Mouse (Mus musculus): Measurements from ENCODE around the gene Polr3gl.
A peak's percentile ranks its signal among the peaks of the same experiment; 100 is the strongest.

Gene Polr3gl

DNA sequence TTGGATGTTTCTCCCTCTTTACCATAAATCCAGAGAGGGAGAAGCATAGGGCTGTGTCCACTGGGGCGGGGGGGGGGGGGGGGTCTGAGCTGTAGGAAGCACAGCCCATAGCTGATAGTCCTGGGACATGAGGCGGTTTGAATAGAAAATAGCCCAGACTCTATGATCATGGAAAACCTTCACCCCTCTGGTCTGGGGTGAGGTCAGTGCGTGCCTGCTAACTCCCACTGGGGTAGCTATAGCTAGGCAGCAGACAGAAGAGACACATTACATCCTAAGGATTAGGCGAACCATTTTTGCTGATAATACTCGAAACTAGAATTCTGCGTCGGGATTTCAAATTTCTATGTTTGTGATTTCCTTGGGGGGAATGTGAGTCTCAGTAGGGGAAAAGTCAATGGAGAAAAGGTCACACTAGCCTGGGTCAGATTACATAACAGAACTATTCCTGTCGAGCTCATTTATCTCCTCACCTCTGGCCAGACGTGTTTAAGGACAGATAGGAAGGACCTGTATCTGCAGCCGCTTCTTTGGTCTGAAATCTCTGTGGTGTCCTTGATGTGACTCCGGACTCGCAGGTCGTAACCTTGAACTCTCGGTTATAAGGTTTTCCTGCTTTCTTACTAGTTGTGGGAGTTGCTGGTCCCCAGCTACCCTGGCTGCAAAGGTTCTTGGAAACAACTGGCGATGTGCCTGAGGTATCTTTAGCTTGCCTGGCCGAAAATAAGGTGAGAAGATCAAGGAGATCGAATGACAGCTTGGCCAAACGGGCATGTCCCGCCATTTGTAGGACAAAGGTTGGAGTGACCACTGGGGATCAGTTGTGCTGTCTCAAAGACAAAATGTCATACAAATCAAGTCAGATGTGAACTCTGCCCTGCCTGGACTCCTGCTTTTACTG is 20.1 kb downstream of the Polr3gl start:
- DNase-seq (ENCODE audit: low spot score in 2 of 2), result no peak

GRCm38 (mm10) chr3:96571896-96572698 is 21.9 kb downstream of the Polr3gl start:
- DNase-seq (ENCODE audit: low spot score in 2 of 2), result no peak

DNA sequence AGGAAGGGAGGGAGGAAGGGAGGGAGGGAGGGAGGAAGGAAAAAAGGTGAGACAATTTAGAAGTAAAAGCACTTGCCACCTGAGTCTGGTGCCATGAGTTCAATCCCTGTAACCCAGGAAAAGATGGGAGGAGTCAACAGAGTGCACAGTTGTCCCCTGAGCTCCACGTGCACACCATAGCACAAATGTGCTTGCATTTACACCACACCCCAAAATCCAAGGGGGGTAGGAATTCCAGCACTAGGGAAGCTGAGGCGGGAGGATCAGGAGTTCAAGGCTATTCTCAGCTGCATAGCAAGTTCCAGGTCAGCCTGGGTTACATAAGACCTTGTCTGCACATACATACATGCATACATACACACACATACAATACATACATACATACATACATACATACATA is 22.6 kb downstream of the Polr3gl start:
- DNase-seq (ENCODE audit: low spot score in 2 of 2), result no peak

DNA sequence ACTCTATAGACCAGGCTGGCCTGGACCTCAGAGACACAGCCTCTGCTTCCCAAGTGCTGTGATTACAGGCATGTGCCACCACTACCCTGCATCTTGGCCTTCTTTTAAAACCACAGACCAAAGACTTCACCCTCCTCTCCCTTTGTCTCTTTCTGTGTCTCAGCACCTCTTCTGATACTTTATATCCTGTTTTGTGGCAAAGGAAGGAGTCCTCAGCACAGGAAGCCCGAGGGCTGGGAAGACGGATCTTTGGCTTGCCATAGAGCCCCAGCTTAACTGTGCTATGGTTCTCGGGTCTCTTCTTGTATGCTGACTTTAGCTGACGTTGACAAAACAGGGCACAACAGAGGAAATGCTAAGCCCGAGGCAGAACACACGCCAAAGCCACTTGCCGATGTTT is 23.3 kb downstream of the Polr3gl start:
- no peak for DNase-seq (ENCODE audit: low spot score in 2 of 2)

- DNase-seq (ENCODE audit: low spot score in 2 of 2), result no peak
Measured at GRCm38 (mm10) chr3:96569966-96570605, 23.9 kb downstream of the Polr3gl start.

GRCm38 (mm10) chr3:96569506-96569905 is 24.5 kb downstream of the Polr3gl start:
- no peak for DNase-seq (ENCODE audit: low spot score in 2 of 2)

DNA sequence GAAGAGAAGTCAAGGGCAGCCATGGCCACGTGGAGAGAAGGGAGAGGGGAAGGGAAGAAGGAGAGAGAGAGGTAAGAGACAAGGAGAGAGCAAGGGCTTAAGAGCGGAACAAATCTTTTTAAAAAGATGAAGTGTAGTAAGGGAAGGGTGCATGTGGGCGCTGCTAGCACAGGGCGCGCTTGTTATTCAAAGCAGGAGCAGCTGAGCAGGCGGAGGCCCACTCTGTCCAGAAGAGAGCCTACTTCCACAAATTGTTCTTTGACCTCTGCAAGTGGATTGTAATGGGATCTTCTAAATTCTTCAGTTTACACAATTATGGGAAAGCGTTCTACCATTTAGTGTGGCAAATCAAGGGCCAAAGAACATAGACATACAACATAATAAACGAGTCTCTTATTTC is 25.4 kb downstream of the Polr3gl start:
- DNase-seq (ENCODE audit: low spot score in 2 of 2), result no peak

DNA sequence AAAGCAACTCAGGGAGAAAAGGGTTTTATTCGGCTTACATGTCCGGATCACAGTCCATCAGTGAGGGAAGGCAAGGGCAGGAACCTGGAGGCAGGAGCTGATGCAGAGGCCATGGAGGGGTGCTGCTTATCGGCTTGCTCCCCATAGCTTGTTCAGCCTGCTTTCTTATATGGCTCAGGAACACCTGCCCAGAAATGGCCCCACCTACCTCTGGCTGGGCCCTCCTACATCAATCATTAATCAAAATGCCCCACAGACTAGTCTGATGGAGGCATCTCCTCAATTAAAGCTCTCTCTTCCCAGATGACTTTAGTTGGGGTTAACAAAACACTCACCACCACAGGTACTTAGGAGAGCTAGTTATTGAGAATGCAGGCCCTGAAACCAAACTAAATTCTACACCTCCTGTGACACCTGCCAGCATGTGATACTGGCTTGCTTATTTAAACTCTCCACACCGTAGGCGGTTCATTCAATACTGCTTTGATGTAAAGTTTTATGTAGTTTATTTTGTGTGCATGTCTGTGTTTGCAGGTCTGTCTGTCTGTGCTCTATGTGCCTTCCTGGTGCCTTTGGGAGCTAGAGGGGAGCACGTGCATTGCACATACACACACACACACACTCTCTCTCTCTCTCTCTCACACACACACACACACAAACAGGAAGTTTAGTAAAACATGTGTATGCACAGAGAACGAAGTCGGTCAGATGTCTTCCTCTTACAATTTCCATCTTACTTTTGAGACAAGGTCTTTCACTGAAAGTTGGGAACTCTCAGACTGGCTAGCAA is 27.1 kb downstream of the Polr3gl start:
- no peak for DNase-seq (ENCODE audit: low spot score in 2 of 2)

GRCm38 (mm10) chr3:96565105-96565504 is 28.9 kb downstream of the Polr3gl start:
- no peak for DNase-seq (ENCODE audit: low spot score in 2 of 2)

GRCm38 (mm10) chr3:96564633-96565032 is 29.3 kb downstream of the Polr3gl start:
- peak in 1 of 2 experiments; percentile 54 for DNase-seq (ENCODE audit: low spot score in 2 of 2)

DNA sequence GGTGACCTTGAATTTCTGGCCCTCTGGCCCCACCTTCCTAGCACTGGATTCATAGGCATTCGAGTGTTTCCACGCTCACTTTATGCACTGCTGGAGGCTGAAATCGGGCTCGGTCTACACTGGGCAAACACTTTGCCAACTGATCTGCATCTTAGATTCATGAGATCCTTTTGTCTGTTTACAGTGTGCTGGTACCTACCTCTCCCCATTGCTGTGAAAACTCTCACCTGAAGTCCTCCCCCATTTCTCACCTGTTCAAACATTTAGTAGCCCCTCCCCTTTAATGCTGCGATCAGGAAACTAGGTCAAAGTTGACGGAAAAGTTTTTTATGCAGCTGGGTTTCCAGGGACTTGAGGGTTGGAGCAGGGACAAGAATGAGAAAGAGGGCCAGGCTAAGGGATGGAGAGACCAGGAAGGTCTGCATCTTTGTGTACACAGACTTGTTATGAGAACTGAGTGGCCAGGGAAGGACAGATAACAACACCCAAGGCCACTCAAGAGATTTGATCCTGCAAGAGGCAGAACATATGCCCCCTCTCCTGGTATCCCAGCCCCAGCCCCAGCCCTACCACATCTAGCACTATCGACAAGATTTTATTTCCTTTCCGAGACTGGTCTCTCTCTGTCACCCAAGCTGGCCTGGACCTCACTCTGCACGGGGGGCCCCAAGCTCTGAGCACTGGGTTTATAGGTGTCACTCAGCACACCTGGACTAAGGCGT is 29.9 kb downstream of the Polr3gl start:
- DNase-seq (ENCODE audit: low spot score in 2 of 2), result no peak

GRCm38 (mm10) chr3:96563267-96563666 is 30.7 kb downstream of the Polr3gl start:
- DNase-seq (ENCODE audit: low spot score in 2 of 2), result no peak

DNA sequence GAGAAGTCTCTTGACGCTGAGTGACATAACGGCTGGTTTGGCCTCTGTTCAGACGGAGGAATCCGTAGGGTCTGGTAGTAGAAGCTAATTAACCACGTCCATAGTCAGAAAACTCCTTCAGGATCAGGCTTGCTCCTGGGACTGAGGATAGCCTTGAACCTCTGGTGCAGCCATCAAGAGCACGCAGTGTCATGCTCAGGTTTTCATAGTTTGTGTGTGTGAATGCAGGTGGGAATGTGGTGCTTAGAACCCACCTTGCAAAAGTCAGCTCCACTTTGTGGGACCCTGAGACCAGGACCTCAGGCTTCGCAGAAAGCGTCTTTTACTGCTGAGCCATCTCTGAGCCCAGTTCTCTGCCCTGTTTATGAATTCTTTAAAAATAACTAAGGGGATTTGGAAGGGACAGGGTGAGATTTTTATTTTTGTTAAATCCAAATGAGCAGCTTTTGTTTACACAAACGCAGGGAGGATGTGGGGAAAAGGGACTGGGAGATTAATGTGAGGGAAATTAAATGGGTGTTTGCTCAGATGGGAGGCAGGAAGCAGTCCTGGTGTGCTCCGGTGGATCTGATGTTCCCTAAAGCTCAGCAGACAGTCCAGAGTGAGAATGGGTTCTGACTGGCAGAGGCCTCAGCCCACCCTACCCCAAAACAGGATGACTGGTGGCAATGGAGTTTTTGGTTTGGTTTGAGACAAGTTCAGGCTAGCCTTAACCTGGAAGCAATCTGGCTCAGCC is 31.9 kb downstream of the Polr3gl start:
- DNase-seq (ENCODE audit: low spot score in 2 of 2), result no peak

DNA sequence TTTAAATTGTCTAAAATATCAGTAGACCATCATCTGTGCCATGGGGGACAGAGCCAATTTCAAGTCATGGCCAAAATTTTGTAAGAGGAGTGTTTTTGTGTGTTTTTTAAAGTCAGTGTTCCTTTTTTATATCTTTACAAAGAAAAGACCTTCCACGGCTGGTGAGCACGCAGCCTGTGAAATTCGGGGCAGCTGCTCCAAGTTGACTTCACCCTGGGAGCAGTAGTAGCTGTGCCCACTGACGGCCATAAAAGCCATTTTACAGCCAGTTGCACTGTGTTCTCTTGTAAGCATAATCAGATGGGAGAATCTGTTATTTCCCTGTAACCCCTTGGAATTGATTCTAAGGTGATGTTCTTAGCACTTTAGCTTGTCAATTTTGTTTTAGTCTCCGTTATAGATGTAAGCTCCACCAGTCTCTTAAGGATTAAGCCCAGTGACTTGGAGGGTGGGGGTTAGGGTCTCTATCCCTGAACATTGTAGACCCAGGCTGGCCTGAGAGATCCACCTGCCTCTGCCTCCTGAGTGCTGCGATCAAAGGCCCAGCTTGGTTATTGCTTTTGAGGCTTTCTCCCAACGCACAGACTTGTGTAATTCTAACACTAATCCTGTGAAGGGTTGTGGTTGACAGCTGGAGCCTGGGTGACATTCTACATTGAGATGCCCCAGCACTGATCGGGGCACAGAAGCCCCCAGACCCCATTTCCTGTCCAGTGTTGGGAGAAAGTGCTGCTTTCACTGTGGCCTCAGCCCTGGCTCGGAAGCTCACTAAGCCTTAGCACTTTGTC is 32.9 kb downstream of the Polr3gl start:
- DNase-seq (ENCODE audit: low spot score in 2 of 2), result no peak

- DNase-seq (ENCODE audit: low spot score in 2 of 2), result no peak
Measured at GRCm38 (mm10) chr3:96559911-96560850, 33.8 kb downstream of the Polr3gl start.

GRCm38 (mm10) chr3:96559398-96559910 is 34.5 kb downstream of the Polr3gl start:
- DNase-seq (ENCODE audit: low spot score in 2 of 2), result no peak

GRCm38 (mm10) chr3:96558668-96559196 is 35.2 kb downstream of the Polr3gl start:
- DNase-seq (ENCODE audit: low spot score in 2 of 2), result no peak

DNA sequence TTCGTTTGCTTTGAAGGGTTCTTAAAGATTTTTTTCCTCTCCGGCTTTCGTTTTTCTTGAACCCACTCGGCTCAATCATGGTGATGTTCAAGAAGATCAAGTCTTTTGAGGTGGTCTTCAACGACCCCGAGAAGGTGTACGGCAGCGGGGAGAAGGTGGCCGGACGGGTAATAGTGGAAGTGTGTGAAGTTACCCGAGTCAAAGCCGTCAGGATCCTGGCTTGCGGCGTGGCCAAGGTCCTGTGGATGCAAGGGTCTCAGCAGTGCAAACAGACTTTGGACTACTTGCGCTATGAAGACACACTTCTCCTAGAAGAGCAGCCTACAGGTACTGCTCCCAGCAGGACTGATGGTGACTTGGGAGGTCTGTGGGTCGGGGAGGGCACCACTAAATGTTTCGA is 35.8 kb downstream of the Polr3gl start:
- no peak for DNase-seq (ENCODE audit: low spot score in 2 of 2)

Measured in thymus, postnatal 10 days (tissue).